Mouse (Mus musculus) cerebellum, postnatal 10 days (tissue): ENCODE results near the gene Mycbpap.
A peak's percentile ranks its signal among the peaks of the same experiment; 100 is the strongest.

Experiments
- DNase-seq, 2 experiments: peaks; one replicate each; pipeline ENCODE4 v3.0.0; 2021; ENCODE audit warnings: mixed read lengths in 2 of 2

Mycbpap gene

GRCm38 (mm10) chr11:94528879-94529278 lies 7.3 kb upstream of the Mycbpap start:
- DNase-seq, result no peak

GRCm38 (mm10) chr11:94526171-94526879 lies 4.8 kb upstream of the Mycbpap start:
- DNase-seq, result no peak

- no peak for DNase-seq
These were observed 8.1 kb downstream of the Mycbpap start for GRCm38 (mm10) chr11:94513452-94513851.

GRCm38 (mm10) chr11:94508976-94509375 lies 12.6 kb downstream of the Mycbpap start:
- DNase-seq, result no peak

GRCm38 (mm10) chr11:94501482-94501881 lies 20.1 kb downstream of the Mycbpap start:
- DNase-seq, result no peak

GRCm38 (mm10) chr11:94500362-94500761 lies 21.2 kb downstream of the Mycbpap start:
- no peak for DNase-seq

- peak; percentile 66 to 72 for DNase-seq
These were observed 21.8 kb downstream of the Mycbpap start, which contains the start of gene Epn3 for GRCm38 (mm10) chr11:94499661-94500152. TSS of gene Epn3 (minus strand) at chr11:94499974.

- peak; percentile 88 to 90 for DNase-seq
These were observed 22.5 kb downstream of the Mycbpap start for GRCm38 (mm10) chr11:94499035-94499434.

GRCm38 (mm10) chr11:94498093-94498996 lies 23.2 kb downstream of the Mycbpap start:
- peak; percentile 71 to 81 for DNase-seq

- no peak for DNase-seq
These were observed 26.1 kb downstream of the Mycbpap start for GRCm38 (mm10) chr11:94495415-94495814.

GRCm38 (mm10) chr11:94491749-94492099 lies 29.8 kb downstream of the Mycbpap start:
- DNase-seq, result no peak

- DNase-seq, result peak; percentile 83 to 85
These were observed 30.4 kb downstream of the Mycbpap start for GRCm38 (mm10) chr11:94491035-94491748.

- DNase-seq, result peak; percentile 57 to 67
These were observed 31.8 kb downstream of the Mycbpap start for GRCm38 (mm10) chr11:94489745-94490144.

GRCm38 (mm10) chr11:94488767-94489533 lies 32.6 kb downstream of the Mycbpap start:
- peak; percentile 44 to 50 for DNase-seq

- DNase-seq, result peak; percentile 94 to 97
These were observed 35.5 kb downstream of the Mycbpap start, which contains the start of gene Spata20 for GRCm38 (mm10) chr11:94486001-94486400. TSS of gene Spata20 (minus strand) at chr11:94486179.

GRCm38 (mm10) chr11:94485223-94485622 lies 36.3 kb downstream of the Mycbpap start:
- no peak for DNase-seq

- no peak for DNase-seq
These were observed 36.9 kb downstream of the Mycbpap start for GRCm38 (mm10) chr11:94484636-94485035.

GRCm38 (mm10) chr11:94483921-94484320 lies 37.6 kb downstream of the Mycbpap start:
- peak; percentile 53 to 58 for DNase-seq

GRCm38 (mm10) chr11:94483436-94483835 lies 38.1 kb downstream of the Mycbpap start:
- DNase-seq, result peak; percentile 78 to 85

- DNase-seq, result no peak
These were observed 38.8 kb downstream of the Mycbpap start for GRCm38 (mm10) chr11:94482738-94483137.

- no peak for DNase-seq
These were observed 39.6 kb downstream of the Mycbpap start for GRCm38 (mm10) chr11:94481963-94482362.

GRCm38 (mm10) chr11:94480382-94480781 lies 41.2 kb downstream of the Mycbpap start:
- DNase-seq, result peak; percentile 55 to 58
